Mouse (Mus musculus) spleen, adult 2 months (tissue): Measurements from ENCODE around the gene Reps1. TPM values are rescaled to one million over a fixed set of nuclear protein-coding genes. Genes with fewer than 3 reads are reported as not detected.

Source experiments
- DNase-seq, 2 experiments: peaks; one replicate each; pipeline versions ENCODE4 v3.0.0 to v3.0.0-alpha.2; 2012 to 2021; ENCODE audit warnings: low spot score in 2 of 2, low read depth in 1 of 2
- H3K27ac ChIP-seq: fragments of 200-500 bp; 2 replicates; pipeline ENCODE4 v1.5.1; 2012; ENCODE audit warnings: low read length, inconsistent platforms; ENCODE audit not compliant: insufficient read depth
- H3K27me3 ChIP-seq: fragments of 200-500 bp; 2 replicates; pipeline ENCODE4 v1.6.1; 2012; ENCODE audit warnings: mild to moderate bottlenecking, moderate library complexity, low read length, inconsistent platforms; ENCODE audit not compliant: control insufficient read depth, insufficient read depth
- H3K36me3 ChIP-seq: fragments of 200-500 bp; 2 replicates; pipeline ENCODE4 v1.6.1; 2012; ENCODE audit warnings: mild to moderate bottlenecking, low read length, inconsistent platforms; ENCODE audit not compliant: control insufficient read depth, insufficient read depth
- H3K4me1 ChIP-seq: fragments of 200-500 bp; 2 replicates; pipeline ENCODE4 v1.6.1; 2011; ENCODE audit warnings: inconsistent platforms; ENCODE audit not compliant: control insufficient read depth, insufficient read depth, insufficient read length
- H3K4me3 ChIP-seq: fragments of 200-500 bp; 2 replicates; pipeline ENCODE4 v1.5.1; 2011; ENCODE audit warnings: mild to moderate bottlenecking, inconsistent platforms; ENCODE audit not compliant: insufficient read depth, insufficient read length; ENCODE audit errors: extremely low read depth
- CTCF ChIP-seq: fragments of 200-500 bp; IDR thresholded peaks from 2 replicates; pipeline ENCODE4 v1.5.1; 2011; ENCODE audit warnings: mild to moderate bottlenecking, inconsistent platforms; ENCODE audit not compliant: insufficient read depth, insufficient read length, insufficient replicate concordance; ENCODE audit errors: extremely low read depth
- POLR2A ChIP-seq: fragments of 200-500 bp; IDR thresholded peaks from 2 replicates; pipeline ENCODE4 v1.6.1; 2011; ENCODE audit warnings: low read depth, low read length, inconsistent platforms
- WGBS: fragments of 180-500 bp; shearing (Covaris S2); methylation state at CpG from one replicate; pipeline ENCODE4 v1.1.7; 2018; 5-methylcytosine and 5-hydroxymethylcytosine counted together
- polyA plus RNA-seq: library from polyadenylated mRNA; depleted of rRNA; stranded (reverse); fragments of >200 nt; gene quantifications from 2 replicates; pipeline ENCODE4 v1.2.3, GENCODE M21; 2012

Gene Reps1
- polyA plus RNA-seq, 1 experiment = 33.3 TPM

DNA sequence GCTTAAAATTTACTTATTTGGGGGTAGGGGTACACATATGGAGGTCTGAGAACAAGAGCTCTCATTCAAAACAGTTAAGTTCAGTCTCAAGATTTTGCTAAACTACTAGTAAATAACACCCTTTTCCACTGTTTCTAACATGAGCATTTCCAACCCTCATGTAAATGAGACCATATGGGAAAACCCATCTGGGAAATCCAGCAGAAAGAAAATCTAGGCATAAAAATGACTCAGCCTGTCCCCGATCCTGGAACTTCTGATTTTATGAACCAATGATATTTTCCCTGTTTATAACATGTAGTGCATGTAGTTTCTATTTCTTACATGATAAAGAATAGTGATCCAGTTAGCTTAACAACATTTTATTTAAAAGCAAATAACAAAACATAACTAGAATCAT, 34.8 kb upstream of the Reps1 start:
- WGBS = 95% methylated on average over 1 of the region's 1 CpGs
- TF ChIP-seq POLR2A = no peak
- no peak for TF ChIP-seq CTCF

DNA sequence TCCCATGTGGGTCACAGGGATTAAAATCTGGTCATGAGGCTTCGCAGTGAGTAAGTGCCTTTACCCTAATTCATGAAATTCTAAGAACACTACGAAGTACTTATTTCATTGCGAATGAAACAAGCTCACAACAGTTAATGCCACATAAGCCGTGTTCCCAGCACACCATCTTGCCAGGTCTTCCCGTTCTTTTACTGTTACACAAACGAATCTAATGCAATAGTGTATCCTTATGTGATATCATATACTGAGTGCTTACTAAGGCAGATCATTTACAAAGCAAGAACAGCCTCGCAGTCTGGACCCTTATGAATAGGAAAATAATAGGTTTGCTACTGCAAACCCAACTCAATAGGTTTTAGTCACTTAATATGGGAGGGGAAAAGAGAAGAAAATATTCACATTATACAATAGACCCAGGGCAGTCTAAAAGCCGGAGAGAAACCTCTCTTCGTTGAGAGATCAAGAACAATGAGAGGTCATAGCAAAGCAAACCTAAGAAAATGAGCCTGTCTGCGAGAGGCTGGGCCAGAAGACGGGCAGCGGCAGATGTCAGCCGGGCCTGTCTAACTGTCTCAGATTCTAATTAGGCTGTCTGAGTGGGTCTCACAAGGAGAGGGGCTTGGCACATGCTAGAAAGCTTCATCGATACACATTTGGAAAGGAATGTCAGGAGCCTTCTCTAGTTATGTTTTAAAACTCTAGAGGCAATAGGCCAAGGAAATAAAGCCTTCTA, 33.9 kb upstream of the Reps1 start:
- Histone ChIP-seq H3K27me3 (no peaks in the 10 kb centered on the region), H3K4me1 (peaks cover 2% of the 10 kb centered on the region; the same call in 1 of the 2 replicates), H3K36me3 (peaks cover 5% of the 10 kb centered on the region; the same call in 1 of the 2 replicates), H3K4me3 (peak overlapping the region; percentile 98), H3K27ac (peak overlapping the region; percentile 96)
- WGBS = 43% methylated on average over 14 of the region's 14 CpGs
- no peak for DNase-seq
- TF ChIP-seq POLR2A (no peak), CTCF (no peak)

More for the DNA sequence above, 34.8 kb upstream of the Reps1 start:
- H3K36me3 ChIP-seq = peaks cover 9% of the 10 kb centered on the region
- H3K27ac ChIP-seq = no peak overlapping the region
- H3K27me3 ChIP-seq = no peaks in the 10 kb centered on the region
- no peak overlapping the region for H3K4me3 ChIP-seq
- H3K4me1 ChIP-seq = peaks cover 2% of the 10 kb centered on the region; the same call in 1 of the 2 replicates
- no peak for DNase-seq

DNA sequence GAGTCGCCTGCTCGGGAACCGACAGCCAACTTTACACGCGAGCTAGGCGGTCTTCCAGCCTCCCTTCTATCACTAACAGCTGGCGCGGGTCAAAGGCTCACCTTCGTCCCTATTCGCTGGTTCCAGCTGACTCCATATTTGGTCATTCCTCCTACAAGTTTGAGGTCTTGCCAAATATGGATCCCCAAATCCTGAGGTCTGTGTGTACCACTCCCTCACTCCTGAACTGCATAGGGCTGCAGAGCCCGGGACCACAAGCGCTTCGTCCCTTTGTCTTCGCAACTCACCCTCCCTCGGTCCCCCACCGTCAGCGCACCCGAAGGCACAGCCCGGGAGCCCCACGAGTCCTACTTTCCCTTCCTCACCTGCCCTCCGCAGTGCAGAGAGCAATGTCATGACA, 33.3 kb upstream of the Reps1 start:
- peaks cover 5% of the 10 kb centered on the region; the same call in 1 of the 2 replicates for H3K36me3 ChIP-seq
- H3K4me3 ChIP-seq = peak overlapping the region; percentile 98
- WGBS = 1% methylated on average over 21 of the region's 21 CpGs
- H3K4me1 ChIP-seq = peaks cover 2% of the 10 kb centered on the region; the same call in 1 of the 2 replicates
- no peak for TF ChIP-seq CTCF
- no peak for TF ChIP-seq POLR2A
- DNase-seq = peak; percentile 34 to 53
- H3K27me3 ChIP-seq = no peaks in the 10 kb centered on the region
- peak overlapping the region; percentile 96 for H3K27ac ChIP-seq

DNA sequence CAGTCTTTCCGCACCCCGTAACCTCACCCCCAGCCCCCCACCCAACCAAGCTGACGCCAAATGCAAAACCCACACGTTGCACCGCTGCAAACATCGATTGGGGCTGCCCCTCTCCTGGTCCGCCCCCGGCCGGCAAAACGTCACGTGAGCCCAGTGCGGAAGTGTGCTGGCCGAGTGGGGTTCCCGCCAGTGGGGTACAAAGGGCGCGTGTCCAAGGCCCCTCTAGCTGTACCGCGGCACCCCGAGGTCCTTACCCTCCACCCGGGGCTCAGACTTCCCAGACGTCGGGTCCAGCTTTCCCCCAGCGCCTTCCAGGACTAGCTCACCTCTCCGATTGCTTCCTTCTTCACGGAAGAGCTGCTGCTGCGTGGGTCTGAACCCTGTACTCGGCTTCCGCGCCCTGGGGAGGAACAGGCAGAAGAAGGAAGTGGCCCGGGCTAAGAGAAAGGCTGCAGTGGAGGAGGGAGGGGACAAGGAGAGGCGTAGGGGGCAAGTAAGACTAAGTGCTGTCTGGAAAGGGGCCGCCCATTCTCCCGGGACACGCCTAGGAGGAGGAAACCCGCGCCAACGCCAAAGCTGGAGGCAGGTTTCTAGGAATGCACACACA, 32.8 kb upstream of the Reps1 start, which contains the start of gene Abracl:
Gene Abracl, minus strand, starts transcription at position 548 of the 607 bp plus-strand sequence.
- Histone ChIP-seq H3K4me1 (peaks cover 2% of the 10 kb centered on the region; the same call in 1 of the 2 replicates), H3K27me3 (no peaks in the 10 kb centered on the region), H3K36me3 (0 out of 2 replicates have a peak, but pooled peaks cover 3% of the 10 kb centered on the region), H3K27ac (peak within 1 kb of the TSS; percentile 99), H3K4me3 (peak within 1 kb of the TSS; percentile 98)
- TF ChIP-seq POLR2A (peak; percentile 87), CTCF (peak; percentile 22; the same call in 1 of the 2 replicates)
- under 1% methylated on average over 36 of the region's 37 CpGs for WGBS
- DNase-seq = peak; percentile 74 to 86

DNA sequence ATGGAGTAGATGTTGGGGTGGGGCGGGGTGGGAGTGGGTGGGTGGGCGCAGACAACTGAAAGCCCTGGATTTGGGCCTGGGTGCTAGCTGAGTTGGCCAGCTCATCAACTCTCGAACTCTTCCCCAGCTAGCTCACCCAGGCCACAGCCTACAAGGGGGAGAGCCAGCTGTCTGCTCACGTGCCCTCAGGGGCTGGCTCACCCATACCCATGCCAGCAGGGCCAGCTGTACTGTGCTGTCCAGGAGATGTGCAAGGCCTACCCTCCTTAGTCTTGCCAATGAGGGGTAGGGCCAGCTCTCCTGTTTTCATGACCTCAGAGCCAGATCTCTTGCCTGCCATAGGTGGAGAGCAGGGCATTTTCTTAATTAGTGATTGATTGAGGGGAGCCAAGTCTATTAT, 21.3 kb upstream of the Reps1 start:
- Histone ChIP-seq H3K36me3 (no peaks in the 10 kb centered on the region), H3K27ac (no peak overlapping the region), H3K4me3 (no peak overlapping the region), H3K27me3 (no peaks in the 10 kb centered on the region), H3K4me1 (no peaks in the 10 kb centered on the region)
- TF ChIP-seq POLR2A (no peak), CTCF (no peak)
- 90% methylated on average over 4 of the region's 4 CpGs for WGBS
- DNase-seq = no peak

DNA sequence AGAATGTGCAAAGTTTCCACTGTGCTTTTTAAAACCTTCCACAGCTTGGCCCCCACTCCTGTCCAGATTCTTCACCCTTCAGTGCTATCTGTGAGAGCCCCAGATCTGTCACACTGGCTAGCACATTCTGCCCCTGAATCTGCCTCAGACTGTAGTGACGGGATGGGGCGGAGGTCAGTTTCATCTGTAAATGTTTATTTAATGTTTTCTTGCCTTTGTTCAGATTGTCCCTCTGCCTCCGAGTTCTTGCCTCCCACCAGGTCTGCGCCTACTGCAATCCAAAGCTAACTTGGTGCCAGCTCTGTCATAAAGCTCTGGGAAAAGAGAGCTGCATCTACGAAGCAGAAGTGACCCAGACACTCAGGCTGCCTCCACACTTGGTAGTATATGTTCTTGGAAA, 18.8 kb upstream of the Reps1 start:
- no peaks in the 10 kb centered on the region for H3K27me3 ChIP-seq
- WGBS = 90% methylated on average over 5 of the region's 5 CpGs
- no peaks in the 10 kb centered on the region for H3K36me3 ChIP-seq
- no peak for DNase-seq
- no peaks in the 10 kb centered on the region for H3K4me1 ChIP-seq
- H3K27ac ChIP-seq = no peak overlapping the region
- no peak overlapping the region for H3K4me3 ChIP-seq
- TF ChIP-seq POLR2A = no peak
- no peak for TF ChIP-seq CTCF
